Mouse (Mus musculus) right cerebral cortex, postnatal 25 days (tissue): ENCODE data around the gene 1700010B08Rik.

Experiments
- DNase-seq: peaks from one replicate; pipeline ENCODE4 v3.0.0; 2022

Gene 1700010B08Rik

GRCm38 (mm10) chr2:173724382-173724781 lies 5.2 kb downstream of the 1700010B08Rik start:
- DNase-seq: no peak

GRCm38 (mm10) chr2:173724940-173725807 lies 6.0 kb downstream of the 1700010B08Rik start:
- no peak for DNase-seq

- no peak for DNase-seq
These were observed 6.6 kb downstream of the 1700010B08Rik start for GRCm38 (mm10) chr2:173725819-173726218.

GRCm38 (mm10) chr2:173730444-173730966 lies 11.3 kb downstream of the 1700010B08Rik start:
- DNase-seq: no peak

- no peak for DNase-seq
These were observed 15.2 kb downstream of the 1700010B08Rik start for GRCm38 (mm10) chr2:173734426-173734825.

GRCm38 (mm10) chr2:173737222-173737989 lies 18.2 kb downstream of the 1700010B08Rik start, which contains the start of gene Vapb:
Gene Vapb, plus strand, starts transcription at chr2:173737511.
- peak; percentile 99 for DNase-seq

GRCm38 (mm10) chr2:173738232-173738631 lies 19.0 kb downstream of the 1700010B08Rik start:
- no peak for DNase-seq

GRCm38 (mm10) chr2:173739107-173739506 lies 19.9 kb downstream of the 1700010B08Rik start:
- DNase-seq: no peak

GRCm38 (mm10) chr2:173742090-173742489 lies 22.9 kb downstream of the 1700010B08Rik start:
- no peak for DNase-seq

GRCm38 (mm10) chr2:173742744-173743143 lies 23.5 kb downstream of the 1700010B08Rik start:
- no peak for DNase-seq

- no peak for DNase-seq
These were observed 25.0 kb downstream of the 1700010B08Rik start for GRCm38 (mm10) chr2:173744070-173744815.

GRCm38 (mm10) chr2:173748961-173749659 lies 29.9 kb downstream of the 1700010B08Rik start:
- DNase-seq: no peak

- DNase-seq: no peak
These were observed 36.4 kb downstream of the 1700010B08Rik start for GRCm38 (mm10) chr2:173755433-173756144.

- DNase-seq: no peak
These were observed 38.5 kb downstream of the 1700010B08Rik start for GRCm38 (mm10) chr2:173757624-173758155.

GRCm38 (mm10) chr2:173760607-173761006 lies 41.4 kb downstream of the 1700010B08Rik start:
- DNase-seq: no peak

GRCm38 (mm10) chr2:173764629-173765028 lies 45.4 kb downstream of the 1700010B08Rik start:
- DNase-seq: no peak

- no peak for DNase-seq
These were observed 48.9 kb downstream of the 1700010B08Rik start for GRCm38 (mm10) chr2:173767959-173768595.

GRCm38 (mm10) chr2:173769183-173769582 lies 50.0 kb downstream of the 1700010B08Rik start:
- no peak for DNase-seq

- peak; percentile 24 for DNase-seq
These were observed 51.4 kb downstream of the 1700010B08Rik start for GRCm38 (mm10) chr2:173770620-173771019.
